Mouse (Mus musculus) MEL (cell line): ENCODE measurements around the gene Zbtb7b. TPM values are rescaled to one million over a fixed set of nuclear protein-coding genes. Genes with fewer than 3 reads are reported as not detected.

Experiments used
- DNase-seq: peaks from one replicate; pipeline ENCODE4 v3.0.0; 2011; ENCODE audit warnings: low read depth, low spot score
- H3K27ac ChIP-seq: 2 replicates; pipeline ENCODE4 v1.5.1; 2012; ENCODE audit warnings: low read depth, mild to moderate bottlenecking, control low read depth, low read length, moderate library complexity; ENCODE audit not compliant: control insufficient read depth
- H3K27me3 ChIP-seq, 2 experiments: fragments of 150-350 bp in 1 of 2; sonication (generic) in 1 of 2; 2 replicates each; pipeline ENCODE4 v1.6.1; 2012; ENCODE audit warnings: low read length in 2 of 2, mild to moderate bottlenecking in 2 of 2, improper control_type of control experiment in 1 of 2, moderate library complexity in 1 of 2; ENCODE audit not compliant: insufficient read depth in 2 of 2, control insufficient read depth in 1 of 2
- H3K36me3 ChIP-seq, 2 experiments: 2 replicates each; pipeline ENCODE4 v1.6.1; 2012 to 2014; ENCODE audit warnings: low read length in 2 of 2, improper control_type of control experiment in 1 of 2, inconsistent platforms in 1 of 2, mild to moderate bottlenecking in 1 of 2; ENCODE audit not compliant: insufficient read depth in 2 of 2, control insufficient read depth in 1 of 2
- H3K4me1 ChIP-seq, 2 experiments: fragments of 150-350 bp in 1 of 2; sonication (generic) in 1 of 2; 2 replicates each; pipeline ENCODE4 v1.6.1; 2012; ENCODE audit warnings: low read length in 2 of 2, improper control_type of control experiment in 1 of 2, mild to moderate bottlenecking in 1 of 2; ENCODE audit not compliant: insufficient read depth in 2 of 2, control insufficient read depth in 1 of 2
- H3K4me3 ChIP-seq, 2 experiments: fragments of 150-350 bp in 1 of 2; sonication (generic) in 1 of 2; 2 replicates each; pipeline ENCODE4 v1.5.1; 2012; ENCODE audit warnings: low read depth in 2 of 2, low read length in 2 of 2, mild to moderate bottlenecking in 2 of 2, moderate library complexity in 2 of 2, control low read depth in 1 of 2, improper control_type of control experiment in 1 of 2; ENCODE audit not compliant: control insufficient read depth in 1 of 2, insufficient read depth in 1 of 2
- H3K79me2 ChIP-seq: 2 replicates; pipeline ENCODE4 v1.6.1; 2012; ENCODE audit warnings: mild to moderate bottlenecking, low read length, moderate library complexity; ENCODE audit not compliant: control insufficient read depth, poor library complexity, insufficient read depth
- H3K9ac ChIP-seq: 2 replicates; pipeline ENCODE4 v1.6.1; 2012; ENCODE audit warnings: low read depth, mild to moderate bottlenecking, control low read depth, low read length, moderate library complexity; ENCODE audit not compliant: control insufficient read depth, poor library complexity, severe bottlenecking
- H3K9me3 ChIP-seq: fragments of 150-350 bp; sonication (generic); replicated peaks from 2 replicates; pipeline ENCODE4 v1.6.1; 2012; ENCODE audit warnings: mild to moderate bottlenecking, low read length, improper control_type of control experiment, moderate library complexity; ENCODE audit not compliant: insufficient read depth
- BHLHE40 ChIP-seq: IDR thresholded peaks from 2 replicates; pipeline ENCODE4 v1.6.1; 2012; ENCODE audit warnings: low read depth, mild to moderate bottlenecking, inconsistent platforms, low read length, improper control_type of control experiment, borderline replicate concordance
- CHD1 ChIP-seq: IDR thresholded peaks from 2 replicates; pipeline ENCODE4 v1.6.1; 2012; ENCODE audit warnings: low read depth, mild to moderate bottlenecking, inconsistent platforms, low read length, improper control_type of control experiment
- CTCF ChIP-seq, 3 experiments: IDR thresholded peaks in 2 of 3; conservative IDR thresholded peaks in 1 of 3; 2 replicates each; pipeline ENCODE4 v1.5.1; 2011 to 2012; ENCODE audit warnings: low read length in 3 of 3, low read depth in 2 of 3, mild to moderate bottlenecking in 2 of 3, improper control_type of control experiment in 1 of 3, inconsistent platforms in 1 of 3, mixed read lengths in 1 of 3, moderate library complexity in 1 of 3; ENCODE audit not compliant: control insufficient read depth in 1 of 3, insufficient read depth in 1 of 3, poor library complexity in 1 of 3, severe bottlenecking in 1 of 3
- E2F4 ChIP-seq: IDR thresholded peaks from 2 replicates; pipeline ENCODE4 v1.6.1; 2011; ENCODE audit warnings: low read depth, low read length, improper control_type of control experiment, borderline replicate concordance
- ELF1 ChIP-seq: IDR thresholded peaks from 2 replicates; pipeline ENCODE4 v1.6.1; 2014; ENCODE audit warnings: low read depth, mild to moderate bottlenecking, inconsistent platforms, low read length, improper control_type of control experiment, moderate library complexity
- ETS1 ChIP-seq: IDR thresholded peaks from 2 replicates; pipeline ENCODE4 v1.6.1; 2012; ENCODE audit warnings: low read depth, mild to moderate bottlenecking, inconsistent platforms, low read length, improper control_type of control experiment, moderate library complexity
- GATA1 ChIP-seq: IDR thresholded peaks from 2 replicates; pipeline ENCODE4 v1.6.1; 2011; ENCODE audit warnings: low read depth, low read length, improper control_type of control experiment
- HCFC1 ChIP-seq: IDR thresholded peaks from 2 replicates; pipeline ENCODE4 v1.6.1; 2012; ENCODE audit warnings: low read depth, mild to moderate bottlenecking, inconsistent platforms, low read length, improper control_type of control experiment, moderate library complexity
- MAFK ChIP-seq: IDR thresholded peaks from 2 replicates; pipeline ENCODE4 v1.6.1; 2011; ENCODE audit warnings: low read depth, mild to moderate bottlenecking, low read length, improper control_type of control experiment, borderline replicate concordance
- MAX ChIP-seq: IDR thresholded peaks from 2 replicates; pipeline ENCODE4 v1.6.1; 2011; ENCODE audit warnings: low read length, improper control_type of control experiment
- MAZ ChIP-seq: IDR thresholded peaks from 2 replicates; pipeline ENCODE4 v1.6.1; 2012; ENCODE audit warnings: low read depth, mild to moderate bottlenecking, inconsistent platforms, low read length, improper control_type of control experiment
- MEF2A ChIP-seq: IDR thresholded peaks from 2 replicates; pipeline ENCODE4 v1.6.1; 2014; ENCODE audit warnings: low read depth, mild to moderate bottlenecking, inconsistent platforms, low read length, improper control_type of control experiment; ENCODE audit not compliant: poor library complexity, insufficient replicate concordance, severe bottlenecking; ENCODE audit errors: extremely low read depth
- MXI1 ChIP-seq: IDR thresholded peaks from 2 replicates; pipeline ENCODE4 v1.6.1; 2011; ENCODE audit warnings: mild to moderate bottlenecking, low read depth, low read length, improper control_type of control experiment
- NELFE ChIP-seq: IDR thresholded peaks from 2 replicates; pipeline ENCODE4 v1.6.1; 2011; ENCODE audit warnings: low read depth, low read length, improper control_type of control experiment
- NRF1 ChIP-seq: IDR thresholded peaks from 2 replicates; pipeline ENCODE4 v1.6.1; 2014; ENCODE audit warnings: low read depth, mild to moderate bottlenecking, inconsistent platforms, low read length, improper control_type of control experiment, moderate library complexity; ENCODE audit not compliant: poor library complexity, insufficient read depth, severe bottlenecking
- POLR2A ChIP-seq, 2 experiments: IDR thresholded peaks; 2 replicates each; pipeline ENCODE4 v1.6.1; 2011 to 2012; ENCODE audit warnings: low read length in 2 of 2, mild to moderate bottlenecking in 2 of 2, control low read depth in 1 of 2, improper control_type of control experiment in 1 of 2, low read depth in 1 of 2, moderate library complexity in 1 of 2; ENCODE audit not compliant: control insufficient read depth in 1 of 2, insufficient read depth in 1 of 2, poor library complexity in 1 of 2
- POLR2AphosphoS2 ChIP-seq: IDR thresholded peaks from 2 replicates; pipeline ENCODE4 v1.6.1; 2011; ENCODE audit warnings: low read length, improper control_type of control experiment
- POLR2AphosphoS5 ChIP-seq: IDR thresholded peaks from 2 replicates; pipeline ENCODE4 v1.6.1; 2012; ENCODE audit warnings: low read depth, borderline replicate concordance, mild to moderate bottlenecking, inconsistent platforms, low read length, moderate library complexity, mixed read lengths
- RCOR1 ChIP-seq: IDR thresholded peaks from 2 replicates; pipeline ENCODE4 v1.6.1; 2012; ENCODE audit warnings: low read depth, mild to moderate bottlenecking, inconsistent platforms, low read length, improper control_type of control experiment
- SIN3A ChIP-seq: IDR thresholded peaks from 2 replicates; pipeline ENCODE4 v1.6.1; 2012; ENCODE audit warnings: low read length, improper control_type of control experiment, inconsistent platforms
- SMC3 ChIP-seq: IDR thresholded peaks from 2 replicates; pipeline ENCODE4 v1.6.1; 2011; ENCODE audit warnings: low read depth, low read length, improper control_type of control experiment
- TBP ChIP-seq: IDR thresholded peaks from 2 replicates; pipeline ENCODE4 v1.8.0; 2011; ENCODE audit warnings: low read depth, low read length, improper control_type of control experiment
- TCF12 ChIP-seq: IDR thresholded peaks from 2 replicates; pipeline ENCODE4 v1.6.1; 2014; ENCODE audit warnings: low read depth, mild to moderate bottlenecking, inconsistent platforms, low read length, improper control_type of control experiment, moderate library complexity
- USF1 ChIP-seq: IDR thresholded peaks from 2 replicates; pipeline ENCODE4 v1.6.1; 2014; ENCODE audit warnings: low read depth, mild to moderate bottlenecking, inconsistent platforms, low read length, improper control_type of control experiment, moderate library complexity
- USF2 ChIP-seq, 2 experiments: IDR thresholded peaks; 2 replicates each; pipeline ENCODE4 v1.6.1; 2011 to 2012; ENCODE audit warnings: improper control_type of control experiment in 2 of 2, low read length in 2 of 2, borderline replicate concordance in 1 of 2, inconsistent platforms in 1 of 2, low read depth in 1 of 2, mild to moderate bottlenecking in 1 of 2; ENCODE audit not compliant: insufficient read depth in 1 of 2
- ZMIZ1 ChIP-seq: IDR thresholded peaks from 2 replicates; pipeline ENCODE4 v1.6.1; 2012; ENCODE audit warnings: low read depth, mild to moderate bottlenecking, inconsistent platforms, low read length, improper control_type of control experiment, moderate library complexity
- polyA plus RNA-seq, 2 experiments: library from polyadenylated mRNA; stranded (reverse) in 1 of 2; unstranded in 1 of 2; fragments of >175 nt in 1 of 2; fragments of >200 nt in 1 of 2; gene quantifications; 2 replicates each; pipeline versions ENCODE4 v1.2.1 to v1.2.4; 2012; ENCODE audit warnings: low replicate concordance in 2 of 2, low read depth in 1 of 2; ENCODE audit not compliant: insufficient read length in 2 of 2, insufficient read depth in 1 of 2, missing spikeins in 1 of 2
- total RNA-seq: library from RNA; depleted of rRNA; stranded (reverse); fragments of 300-350 nt; gene quantifications from 2 replicates; pipeline ENCODE4 v1.2.3, GENCODE M21; 2012

The Zbtb7b gene
- total and polyA plus RNA-seq, 3 experiments = 8.5 to 20.1 TPM; not detected in 1

DNA sequence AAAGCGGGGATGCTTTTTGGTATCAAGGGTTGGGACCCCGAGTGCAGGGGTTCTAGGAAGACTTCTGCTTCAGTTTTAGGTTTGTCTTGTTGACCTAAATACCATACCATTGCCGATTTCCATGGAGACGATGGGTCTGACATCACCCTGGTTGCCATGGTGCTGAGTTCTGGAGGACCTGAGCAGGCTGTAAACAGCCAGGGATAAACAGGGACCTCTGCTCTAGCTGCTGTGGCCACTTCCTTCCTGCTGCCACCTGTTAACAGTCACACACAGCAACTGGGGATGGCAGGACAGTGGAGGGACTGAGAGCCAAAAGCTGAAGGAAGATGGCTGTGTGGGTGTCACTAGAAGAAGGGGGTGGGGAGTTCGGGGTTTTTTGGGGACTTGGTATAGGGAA, 42.7 kb upstream of the Zbtb7b start:
- no peak for TF ChIP-seq GATA1
- 0 out of 2 replicates have a peak, but pooled peaks have one; percentile 19 for TF ChIP-seq ETS1
- no peak for TF ChIP-seq CTCF (IDR thresholded peaks at IDR 0.05 in 2 of 3, conservative IDR thresholded peaks at IDR 0.05 in 1 of 3; ENCODE audit: control insufficient read depth in 1 of 3, insufficient read depth in 1 of 3, low read depth in 2 of 3, low read length in 3 of 3, poor library complexity in 1 of 3, severe bottlenecking in 1 of 3)
- TF ChIP-seq ZMIZ1 = no peak
- peak; percentile 2; the same call in 1 of the 2 replicates for TF ChIP-seq SMC3
- 0 out of 2 replicates have a peak, but pooled peaks have one; percentile 10 for TF ChIP-seq MXI1
- 0 out of 2 replicates have a peak, but pooled peaks have one; percentile 47 for TF ChIP-seq CHD1
- no peak for TF ChIP-seq SIN3A
- Histone ChIP-seq H3K36me3 (peaks cover 0 to 8% of the 10 kb centered on the region in 2 experiments; a peak in 2 of 4 replicates), H3K9me3 (no peaks in the 10 kb centered on the region), H3K4me1 (peaks cover 0 to 9% of the 10 kb centered on the region in 2 experiments; a peak in 2 of 4 replicates), H3K27me3 (no peaks in the 10 kb centered on the region), H3K9ac (peak overlapping the region; percentile 67), H3K4me3 (peak overlapping the region; percentile 68 to 81), H3K79me2 (peaks cover under 1% of the 10 kb centered on the region; the same call in 1 of the 2 replicates), H3K27ac (peak overlapping the region; percentile 61; the same call in 1 of the 2 replicates)
- DNase-seq = peak; percentile 51

DNA sequence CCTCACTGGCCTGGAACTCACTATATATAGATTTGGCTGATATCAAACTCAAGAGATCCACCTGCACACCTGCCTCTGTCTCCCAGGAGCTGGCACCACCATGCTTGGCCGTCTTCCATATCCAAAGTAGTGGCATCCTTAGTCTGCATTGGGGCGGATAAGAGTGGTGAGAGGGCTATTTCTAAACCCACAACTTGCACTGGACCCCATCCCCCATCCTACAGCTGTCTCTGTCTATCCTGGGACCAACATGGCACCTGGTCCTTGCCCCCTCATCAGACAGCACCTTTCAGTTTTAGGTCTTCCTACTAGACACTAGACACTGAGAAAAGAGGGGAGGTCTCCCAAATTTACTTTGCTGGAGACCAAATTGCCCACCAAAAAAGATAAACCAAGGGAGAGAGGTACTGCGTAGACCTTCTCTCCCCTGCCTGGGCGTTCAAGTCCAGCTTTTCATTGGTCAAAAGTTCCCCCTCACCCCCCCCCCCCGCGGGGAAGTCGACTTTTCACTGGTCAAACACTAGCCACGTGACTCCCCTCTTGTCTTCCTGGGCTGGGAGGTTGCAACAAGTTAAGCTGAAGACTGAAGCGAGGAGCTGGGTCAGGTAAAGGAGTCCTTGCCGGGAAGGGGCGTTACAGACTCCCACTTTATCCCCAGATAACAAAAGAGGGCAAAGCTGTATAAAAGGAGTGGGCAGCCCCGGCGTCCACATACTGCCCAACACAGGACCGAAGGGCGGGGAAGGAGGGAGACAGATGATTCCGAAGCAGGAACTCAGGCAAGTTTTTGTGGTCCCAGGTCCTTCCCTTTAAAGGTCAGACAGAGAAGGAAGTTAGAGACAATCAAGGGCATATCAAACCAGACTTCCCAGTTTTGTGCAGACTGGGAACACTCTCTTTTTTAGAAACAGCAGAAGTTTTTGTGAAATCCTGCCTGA, 41.9 kb upstream of the Zbtb7b start, which contains the start of gene Pbxip1:
Gene Pbxip1 (plus strand): TSS at position 531 of the 938 bp plus-strand sequence.
- no peaks in the 10 kb centered on the region for H3K27me3 ChIP-seq
- no peaks in the 10 kb centered on the region for H3K9me3 ChIP-seq
- H3K4me1 ChIP-seq = peaks cover under 1 to 9% of the 10 kb centered on the region in 2 experiments; a peak in 3 of 4 replicates
- H3K9ac ChIP-seq = peak within 1 kb of the TSS; percentile 67
- DNase-seq = peak; percentile 91
- peaks cover 0 to 11% of the 10 kb centered on the region in 2 experiments; a peak in 2 of 4 replicates for H3K36me3 ChIP-seq
- H3K79me2 ChIP-seq = peaks cover 4% of the 10 kb centered on the region
- peak within 1 kb of the TSS; percentile 68 to 81 for H3K4me3 ChIP-seq
- H3K27ac ChIP-seq = peak within 1 kb of the TSS; percentile 61
- TF ChIP-seq MAFK (no peak), USF1 (peak; percentile 99), POLR2AphosphoS2 (peak; percentile 67; the same call in 1 of the 2 replicates), CTCF (IDR thresholded peaks at IDR 0.05 in 2 of 3, conservative IDR thresholded peaks at IDR 0.05 in 1 of 3; ENCODE audit: control insufficient read depth in 1 of 3, insufficient read depth in 1 of 3, low read depth in 2 of 3, low read length in 3 of 3, poor library complexity in 1 of 3, severe bottlenecking in 1 of 3) (no peak), SIN3A (peak; percentile 89), USF2 (IDR thresholded peaks at IDR 0.05; ENCODE audit: borderline replicate concordance in 1 of 2, insufficient read depth in 1 of 2, low read depth in 1 of 2, low read length in 2 of 2) (peak; percentile 58 to 87; a peak in 3 of 4 replicates), POLR2A (IDR thresholded peaks at IDR 0.05; ENCODE audit: control insufficient read depth in 1 of 2, insufficient read depth in 1 of 2, low read depth in 1 of 2, low read length in 2 of 2, poor library complexity in 1 of 2) (peak in 1 of 2 experiments; percentile 82; a peak in 2 of 4 replicates), ELF1 (peak; percentile 67), MAZ (peak; percentile 84; the same call in 1 of the 2 replicates), POLR2AphosphoS5 (no peak), MXI1 (peak; percentile 76), RCOR1 (peak; percentile 51), HCFC1 (peak; percentile 71; the same call in 1 of the 2 replicates), TBP (peak; percentile 75; the same call in 1 of the 2 replicates), BHLHE40 (0 out of 2 replicates have a peak, but pooled peaks have one; percentile 33), MEF2A (no peak), NRF1 (no peak), NELFE (peak; percentile 78), E2F4 (no peak), TCF12 (peak; percentile 45), ZMIZ1 (peak; percentile 75; the same call in 1 of the 2 replicates), MAX (peak; percentile 94)
